Mouse (Mus musculus) olfactory bulb, adult 2 months (tissue): ENCODE data around the gene Rap1gap2.

Experiments used
- CTCF ChIP-seq: fragments of 200-500 bp; IDR thresholded peaks from 2 replicates; pipeline ENCODE4 v1.5.1; 2012; ENCODE audit warnings: low read depth, mild to moderate bottlenecking, low read length, moderate library complexity; ENCODE audit not compliant: insufficient read depth
- POLR2A ChIP-seq: fragments of 200-500 bp; IDR thresholded peaks from 2 replicates; pipeline ENCODE4 v1.6.1; 2012; ENCODE audit warnings: mild to moderate bottlenecking, low read depth, low read length, moderate library complexity; ENCODE audit not compliant: insufficient read depth

GRCm38 (mm10) chr11:74521981-74522486 lies 88.7 kb downstream of the Rap1gap2 start:
- TF ChIP-seq POLR2A (0 out of 2 replicates have a peak, but pooled peaks have one; percentile 9), CTCF (no peak)
